Mouse (Mus musculus): Measurements from ENCODE around the gene Deup1. TPM values are rescaled to one million over a fixed set of nuclear protein-coding genes. Genes with fewer than 3 reads are reported as not detected.
"Not testable (repeated sequence)": the region's sequence is repeated elsewhere in the genome, so short reads cannot be mapped to it uniquely, and the experiment has no call there.

The Deup1 gene
- polyA plus RNA-seq, 1 experiment from 2014 or later: 0.51 TPM

- Histone ChIP-seq H3K4me1 (peaks cover 8% of the 10 kb centered on the region), H3K4me3 (no peak overlapping the region), H3K27ac (no peak overlapping the region), H3K4me2 (no peak overlapping the region), H3K36me3 (no peaks in the 10 kb centered on the region), H3K9me3 (no peaks in the 10 kb centered on the region), H3K27me3 (no peaks in the 10 kb centered on the region), H3K9ac (no peak overlapping the region)
- ATAC-seq (ENCODE audit: insufficient number of reproducible peaks, insufficient read depth, low FRiP score, low TSS enrichment, low read depth): no peak
- WGBS: 94% methylated on average over 1 of the region's 1 CpGs
These were observed 41.8 kb downstream of the Deup1 start for GRCm38 (mm10) chr9:15585956-15586355.

DNA sequence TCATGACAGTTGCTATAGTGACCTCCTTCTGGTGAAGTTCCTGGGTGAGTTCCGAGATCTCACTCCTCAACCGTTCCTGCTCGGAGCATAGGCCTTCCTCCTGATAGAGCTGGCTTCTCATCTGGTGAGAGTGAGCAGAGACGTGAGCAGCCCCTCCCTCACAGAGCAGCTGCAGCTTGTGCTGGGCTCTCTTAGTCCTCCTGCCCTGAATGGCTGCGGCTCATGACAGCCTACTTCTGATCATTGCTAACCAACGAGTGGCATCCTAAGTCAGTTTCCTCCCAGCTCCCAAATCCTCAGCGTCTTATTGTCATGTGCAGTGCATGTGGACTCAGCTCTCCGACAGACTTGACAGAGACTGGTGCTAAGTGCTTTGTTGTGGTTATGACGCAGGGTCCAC, 43.5 kb downstream of the Deup1 start:
- Histone ChIP-seq H3K4me2 (no peak overlapping the region), H3K9ac (no peak overlapping the region), H3K27ac (no peak overlapping the region), H3K36me3 (no peaks in the 10 kb centered on the region), H3K27me3 (no peaks in the 10 kb centered on the region), H3K4me1 (peaks cover 8% of the 10 kb centered on the region), H3K9me3 (no peaks in the 10 kb centered on the region), H3K4me3 (no peak overlapping the region)
- no peak for ATAC-seq (ENCODE audit: insufficient number of reproducible peaks, insufficient read depth, low FRiP score, low TSS enrichment, low read depth)
- WGBS: 83% methylated on average over 9 of the region's 9 CpGs

DNA sequence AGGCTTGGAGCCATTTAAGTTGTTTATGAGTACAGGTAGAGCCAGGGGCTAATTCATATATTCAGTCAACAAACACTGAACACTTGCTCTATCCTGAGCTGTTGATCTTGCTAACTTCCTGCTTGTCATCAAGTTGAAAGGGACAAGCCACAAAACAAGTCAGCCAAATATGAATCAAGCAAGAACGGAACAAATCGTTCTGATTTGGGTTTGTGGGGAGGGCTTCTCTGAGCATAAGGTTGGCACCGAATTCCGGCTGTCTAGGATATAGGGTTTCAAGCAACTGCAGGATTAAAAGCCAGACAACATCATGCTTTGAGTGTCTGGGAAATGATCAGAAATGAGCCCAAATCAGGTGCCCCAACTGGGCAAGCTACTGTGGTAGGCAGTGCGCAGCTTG, 45.7 kb downstream of the Deup1 start:
- H3K27me3 ChIP-seq: no peaks in the 10 kb centered on the region
- ATAC-seq (ENCODE audit: insufficient number of reproducible peaks, insufficient read depth, low FRiP score, low TSS enrichment, low read depth): no peak
- no peak overlapping the region for H3K4me3 ChIP-seq
- no peak overlapping the region for H3K9ac ChIP-seq
- H3K4me1 ChIP-seq: peaks cover 8% of the 10 kb centered on the region
- no peaks in the 10 kb centered on the region for H3K36me3 ChIP-seq
- H3K9me3 ChIP-seq: no peaks in the 10 kb centered on the region
- H3K27ac ChIP-seq: no peak overlapping the region
- no peak overlapping the region for H3K4me2 ChIP-seq
- 50% methylated on average over 5 of the region's 5 CpGs for whole genome bisulfite sequencing

- WGBS: 73% methylated on average over 6 of the region's 6 CpGs
- Histone ChIP-seq H3K9ac (no peak overlapping the region), H3K27me3 (no peaks in the 10 kb centered on the region), H3K4me1 (peaks cover 4% of the 10 kb centered on the region; the same call in 1 of the 2 replicates), H3K4me2 (no peak overlapping the region), H3K27ac (no peak overlapping the region), H3K9me3 (no peaks in the 10 kb centered on the region), H3K36me3 (no peaks in the 10 kb centered on the region), H3K4me3 (no peak overlapping the region)
- ATAC-seq (ENCODE audit: insufficient number of reproducible peaks, insufficient read depth, low FRiP score, low TSS enrichment, low read depth): no peak
These were observed 47.6 kb downstream of the Deup1 start for GRCm38 (mm10) chr9:15580176-15580575.

GRCm38 (mm10) chr9:15578946-15579345, 48.8 kb downstream of the Deup1 start:
- H3K36me3 ChIP-seq: no peaks in the 10 kb centered on the region
- no peaks in the 10 kb centered on the region for H3K9me3 ChIP-seq
- no peak overlapping the region for H3K27ac ChIP-seq
- H3K9ac ChIP-seq: no peak overlapping the region
- H3K4me3 ChIP-seq: no peak overlapping the region
- 90% methylated on average over 9 of the region's 9 CpGs for WGBS
- H3K4me1 ChIP-seq: peaks cover 7% of the 10 kb centered on the region; the same call in 1 of the 2 replicates
- no peak for ATAC-seq (ENCODE audit: insufficient number of reproducible peaks, insufficient read depth, low FRiP score, low TSS enrichment, low read depth)
- no peaks in the 10 kb centered on the region for H3K27me3 ChIP-seq
- H3K4me2 ChIP-seq: no peak overlapping the region

GRCm38 (mm10) chr9:15578427-15578826, 49.3 kb downstream of the Deup1 start:
- no peak overlapping the region for H3K4me3 ChIP-seq
- no peak overlapping the region for H3K9ac ChIP-seq
- H3K4me1 ChIP-seq: peaks cover 7% of the 10 kb centered on the region; the same call in 1 of the 2 replicates
- H3K36me3 ChIP-seq: no peaks in the 10 kb centered on the region
- 24% methylated on average over 1 of the region's 1 CpGs for WGBS
- H3K4me2 ChIP-seq: no peak overlapping the region
- H3K27ac ChIP-seq: no peak overlapping the region
- ATAC-seq (ENCODE audit: insufficient number of reproducible peaks, insufficient read depth, low FRiP score, low TSS enrichment, low read depth): no peak
- no peaks in the 10 kb centered on the region for H3K9me3 ChIP-seq
- H3K27me3 ChIP-seq: no peaks in the 10 kb centered on the region

DNA sequence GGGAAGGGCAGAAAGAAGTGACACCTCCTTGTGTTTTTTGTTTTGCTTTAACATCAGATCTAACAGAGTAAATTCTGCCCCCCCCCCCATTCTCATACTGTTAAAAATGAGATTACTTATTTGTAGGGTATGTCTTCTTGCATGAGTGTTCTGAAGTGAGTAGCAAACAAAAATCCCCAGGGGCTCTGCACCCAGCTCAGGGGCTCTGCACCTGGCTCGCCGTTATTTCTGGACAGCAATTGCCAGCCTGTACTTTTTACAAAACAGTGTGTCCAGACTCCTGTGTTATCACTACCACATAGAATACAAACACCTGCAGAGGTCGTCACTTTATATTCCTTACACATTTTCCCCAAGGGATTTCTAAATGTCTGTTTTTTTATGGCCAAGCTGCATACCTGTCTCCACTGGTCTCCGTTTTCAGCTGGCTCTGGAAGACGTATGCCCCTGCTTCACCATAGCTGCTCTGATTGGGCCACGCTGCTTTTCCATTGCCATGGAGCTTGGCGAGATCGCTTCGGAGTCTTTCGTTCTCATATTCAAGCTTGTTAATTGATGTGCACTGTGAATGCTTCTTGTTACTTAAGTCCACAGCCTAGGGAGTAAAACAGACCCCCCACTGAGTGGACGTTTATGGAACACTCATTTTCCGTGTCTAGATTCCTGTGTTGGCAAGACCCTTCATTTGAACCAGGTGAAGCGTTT, 52.8 kb downstream of the Deup1 start:
- Histone ChIP-seq H3K4me1 (0 out of 2 replicates have a peak, but pooled peaks cover 2% of the 10 kb centered on the region), H3K36me3 (no peaks in the 10 kb centered on the region), H3K4me2 (no peak overlapping the region), H3K27ac (no peak overlapping the region), H3K9ac (no peak overlapping the region), H3K27me3 (no peaks in the 10 kb centered on the region), H3K9me3 (no peaks in the 10 kb centered on the region), H3K4me3 (no peak overlapping the region)
- ATAC-seq (ENCODE audit: insufficient number of reproducible peaks, insufficient read depth, low FRiP score, low TSS enrichment, low read depth): no peak
- WGBS: 68% methylated on average over 13 of the region's 13 CpGs

- H3K27ac ChIP-seq: no peak overlapping the region
- no peak for ATAC-seq (ENCODE audit: insufficient number of reproducible peaks, insufficient read depth, low FRiP score, low TSS enrichment, low read depth)
- WGBS: 88% methylated on average over 7 of the region's 7 CpGs
- no peak overlapping the region for H3K4me3 ChIP-seq
- H3K4me1 ChIP-seq: no peaks in the 10 kb centered on the region
- no peaks in the 10 kb centered on the region for H3K36me3 ChIP-seq
- H3K9me3 ChIP-seq: no peaks in the 10 kb centered on the region
- no peak overlapping the region for H3K9ac ChIP-seq
- H3K27me3 ChIP-seq: no peaks in the 10 kb centered on the region
- H3K4me2 ChIP-seq: no peak overlapping the region
These were observed 65.4 kb downstream of the Deup1 start for GRCm38 (mm10) chr9:15562353-15562752.

DNA sequence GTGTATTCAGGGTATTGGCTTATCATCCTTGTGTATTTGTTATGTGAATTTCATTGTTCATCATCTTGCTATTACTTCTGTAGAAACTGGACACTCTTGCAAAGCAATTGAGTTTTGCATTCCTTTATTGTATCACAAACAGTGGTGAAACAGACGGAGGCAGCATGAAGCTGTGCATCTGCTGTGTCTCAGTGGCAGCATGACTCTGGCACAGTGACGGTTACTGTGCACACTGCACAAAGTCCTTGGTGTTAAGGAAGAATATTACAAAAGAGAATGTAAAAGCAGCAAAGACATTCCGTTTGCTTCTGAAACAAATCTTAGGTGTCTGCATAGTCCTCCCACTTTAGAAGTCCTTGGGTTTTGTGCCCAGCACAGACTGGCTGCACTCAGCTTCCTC, 67.3 kb downstream of the Deup1 start:
- Histone ChIP-seq H3K4me1 (no peaks in the 10 kb centered on the region), H3K27me3 (no peaks in the 10 kb centered on the region), H3K27ac (no peak overlapping the region), H3K4me3 (no peak overlapping the region), H3K9me3 (no peaks in the 10 kb centered on the region), H3K9ac (no peak overlapping the region), H3K36me3 (no peaks in the 10 kb centered on the region), H3K4me2 (no peak overlapping the region)
- WGBS: 71% methylated on average over 3 of the region's 3 CpGs
- ATAC-seq (ENCODE audit: insufficient number of reproducible peaks, insufficient read depth, low FRiP score, low TSS enrichment, low read depth): no peak

DNA sequence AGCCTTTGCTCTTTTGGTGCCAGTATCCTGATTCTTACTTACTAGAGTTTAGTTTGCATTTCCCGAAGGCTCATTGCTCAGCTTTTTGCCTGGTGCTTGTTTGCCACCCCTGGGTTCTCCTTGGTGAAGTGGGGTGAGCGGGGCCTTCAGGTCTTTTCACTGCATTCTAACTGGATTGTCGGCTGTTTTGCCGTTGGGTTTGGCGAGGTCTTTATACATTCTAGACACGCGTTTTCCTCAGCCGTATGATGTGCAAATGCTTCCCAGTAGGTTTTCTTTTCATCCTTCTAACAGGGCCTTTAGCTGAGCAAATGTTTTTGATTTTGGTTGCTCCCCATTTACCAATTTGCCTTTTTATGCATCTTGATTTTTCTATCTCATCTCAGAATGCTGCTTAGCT, 74.4 kb downstream of the Deup1 start:
- H3K4me1 ChIP-seq: peaks cover 7% of the 10 kb centered on the region
- H3K27ac ChIP-seq: no peak overlapping the region
- no peak for ATAC-seq (ENCODE audit: insufficient number of reproducible peaks, insufficient read depth, low FRiP score, low TSS enrichment, low read depth)
- H3K4me2 ChIP-seq: no peak overlapping the region
- H3K9ac ChIP-seq: no peak overlapping the region
- WGBS: 52% methylated on average over 8 of the region's 8 CpGs
- H3K9me3 ChIP-seq: no peaks in the 10 kb centered on the region
- H3K27me3 ChIP-seq: no peaks in the 10 kb centered on the region
- no peak overlapping the region for H3K4me3 ChIP-seq
- H3K36me3 ChIP-seq: no peaks in the 10 kb centered on the region

DNA sequence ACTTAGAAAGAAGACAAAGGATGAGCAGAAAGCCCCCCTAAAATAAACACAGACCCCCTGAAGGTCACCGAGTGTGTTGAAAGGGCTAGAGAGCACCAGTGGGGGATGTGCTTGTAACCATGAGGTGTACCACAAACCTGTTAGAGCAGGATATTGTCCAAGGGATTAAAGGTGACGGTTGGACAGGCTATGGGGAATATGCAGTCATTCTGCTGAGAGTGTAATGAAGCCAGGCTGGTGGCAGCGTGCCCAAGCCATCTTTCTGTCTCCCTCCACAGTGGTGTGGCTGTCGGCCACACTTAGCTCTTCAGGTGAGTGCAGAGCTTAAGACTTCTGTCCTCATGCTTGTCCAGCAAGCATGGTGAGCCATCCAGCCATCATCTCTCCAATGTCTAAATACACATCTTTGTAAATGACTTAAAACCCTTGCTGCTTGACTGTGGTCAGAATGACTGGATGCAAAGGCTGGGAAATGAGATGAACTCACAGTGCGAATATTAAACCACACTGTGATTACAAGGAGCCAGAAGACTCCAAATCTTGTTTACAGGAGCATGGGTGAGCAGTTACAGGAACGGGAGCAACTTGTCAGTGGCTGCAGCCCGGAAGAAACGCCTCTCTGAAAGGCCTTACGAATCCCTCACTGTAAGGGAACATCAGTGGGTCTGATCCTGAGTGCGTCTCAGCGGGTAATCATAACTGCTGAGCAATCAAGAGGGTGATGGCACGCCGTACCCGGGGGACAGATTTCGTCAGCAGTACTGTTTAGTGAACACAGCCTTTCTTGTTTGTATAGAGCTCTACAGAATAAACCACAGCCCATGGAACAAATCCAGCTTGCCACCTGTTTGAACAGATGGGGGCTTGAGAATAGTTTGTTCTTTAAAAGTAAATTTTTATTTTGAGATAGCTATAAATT, 75.5 kb downstream of the Deup1 start:
- no peaks in the 10 kb centered on the region for H3K27me3 ChIP-seq
- H3K9me3 ChIP-seq: no peaks in the 10 kb centered on the region
- no peaks in the 10 kb centered on the region for H3K36me3 ChIP-seq
- no peak overlapping the region for H3K27ac ChIP-seq
- no peak overlapping the region for H3K4me3 ChIP-seq
- 71% methylated on average over 15 of the region's 15 CpGs for WGBS
- H3K4me1 ChIP-seq: peaks cover 7% of the 10 kb centered on the region
- H3K9ac ChIP-seq: no peak overlapping the region
- no peak overlapping the region for H3K4me2 ChIP-seq
- no peak; the same call in 1 of the 2 replicates for ATAC-seq (ENCODE audit: insufficient number of reproducible peaks, insufficient read depth, low FRiP score, low TSS enrichment, low read depth)

- WGBS: 91% methylated on average over 6 of the region's 6 CpGs
- not testable (repeated sequence) for ATAC-seq (ENCODE audit: insufficient number of reproducible peaks, insufficient read depth, low FRiP score, low TSS enrichment, low read depth); H3K4me1 ChIP-seq
These were observed 76.7 kb downstream of the Deup1 start for GRCm38 (mm10) chr9:15551073-15551472.

More at GRCm38 (mm10) chr9:15551073-15551472, 76.7 kb downstream of the Deup1 start:
- H3K36me3 ChIP-seq, H3K4me2 ChIP-seq, H3K9me3 ChIP-seq, H3K4me3 ChIP-seq, H3K9ac ChIP-seq, H3K27ac ChIP-seq, H3K27me3 ChIP-seq: not testable (repeated sequence)

Data from embryonic facial prominence, embryonic 13.5 days (tissue).